Mouse (Mus musculus) embryonic fibroblast, embryonic 13.5 days (primary cell): ENCODE measurements around the gene Ctsm. TPM values are rescaled to one million over a fixed set of nuclear protein-coding genes. Genes with fewer than 3 reads are reported as not detected.
"Not testable (repeated sequence)": the region's sequence is repeated elsewhere in the genome, so short reads cannot be mapped to it uniquely, and the experiment has no call there.

Source experiments
- H3K27ac ChIP-seq: 2 replicates; pipeline ENCODE4 v1.5.1; 2012; ENCODE audit warnings: low read length, control low read depth, inconsistent platforms; ENCODE audit not compliant: insufficient read depth
- H3K4me1 ChIP-seq: 2 replicates; pipeline ENCODE4 v1.6.1; 2011; ENCODE audit warnings: low read length; ENCODE audit not compliant: control insufficient read depth, insufficient read depth
- H3K4me3 ChIP-seq: 2 replicates; pipeline ENCODE4 v1.5.1; 2011; ENCODE audit warnings: mild to moderate bottlenecking, control low read depth, low read length; ENCODE audit not compliant: insufficient read depth
- CTCF ChIP-seq: IDR thresholded peaks from 2 replicates; pipeline ENCODE4 v1.5.1; 2011; ENCODE audit warnings: mild to moderate bottlenecking, control low read depth, low read length, moderate library complexity, borderline replicate concordance; ENCODE audit not compliant: insufficient read depth
- POLR2A ChIP-seq: IDR thresholded peaks from 2 replicates; pipeline ENCODE4 v1.6.1; 2011; ENCODE audit warnings: low read depth, mild to moderate bottlenecking, control low read depth, low read length, moderate library complexity
- polyA plus RNA-seq: library from polyadenylated mRNA; stranded (reverse); fragments of >200 nt; gene quantifications from 2 replicates; pipeline ENCODE4 v1.2.4, GENCODE M21; 2011; ENCODE audit warnings: low read depth; ENCODE audit not compliant: missing spikeins, insufficient read length

Gene Ctsm
- polyA plus RNA-seq, result not detected in 2 replicates

- TF ChIP-seq CTCF (no peak), POLR2A (no peak)
- Histone ChIP-seq H3K27ac (no peak within 1 kb of the TSS), H3K4me3 (no peak within 1 kb of the TSS), H3K4me1 (no peaks in the 10 kb centered on the region)
Measured at GRCm38 (mm10) chr13:61541631-61542030, at the start of gene Ctsm. TSS of gene Ctsm (minus strand) at chr13:61541839.

- Histone ChIP-seq H3K27ac (no peak within 1 kb of the TSS), H3K4me3 (no peak within 1 kb of the TSS), H3K4me1 (no peaks in the 10 kb centered on the region)
- TF ChIP-seq CTCF (no peak), POLR2A (no peak)
Measured at GRCm38 (mm10) chr13:61570027-61570426, 28.4 kb upstream of the Ctsm start, which contains the start of gene Cts3. TSS of gene Cts3 (minus strand) at chr13:61570127.

DNA sequence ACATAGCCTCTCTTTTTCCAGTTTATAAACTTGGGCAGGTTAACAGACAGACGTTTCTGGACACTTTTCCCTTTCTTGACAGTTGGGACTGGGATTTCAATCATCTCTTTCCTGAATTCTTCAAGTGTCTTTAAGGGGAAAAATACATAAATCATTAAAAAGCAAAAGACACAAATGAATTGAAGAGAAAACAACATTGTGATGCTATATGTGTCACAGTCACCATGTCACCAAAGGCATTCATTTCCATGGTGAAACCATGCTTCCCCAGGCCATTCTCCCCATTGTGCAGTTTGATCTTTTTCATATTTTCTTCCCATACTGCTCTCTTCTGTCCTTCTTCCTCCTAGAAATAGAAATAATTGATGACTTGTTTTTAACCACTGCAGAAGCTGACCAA, 26.4 kb upstream of the Ctsm start, which contains the start of gene Gm49352:
Gene Gm49352 (minus strand): TSS at position 101 of the 400 bp plus-strand sequence.
- H3K27ac ChIP-seq, H3K4me3 ChIP-seq, H3K4me1 ChIP-seq: not testable (repeated sequence)

Other genes starting within 250 kb of the Ctsm start
- not detected in 2 replicates for gene Cts7, start 183.6 kb downstream of the Ctsm start, polyA plus RNA-seq
- not detected in 2 replicates for gene Gm49352, start 26.3 kb upstream of the Ctsm start, polyA plus RNA-seq
- gene Cts3, start 28.3 kb upstream of the Ctsm start, polyA plus RNA-seq, result not detected in 2 replicates